Mouse (Mus musculus): ENCODE results near the gene Ttc39a. TPM values are rescaled to one million over a fixed set of nuclear protein-coding genes. Genes with fewer than 3 reads are reported as not detected.

Ttc39a gene
- polyA plus RNA-seq, 1 experiment from 2014 or later: 0.91 TPM

DNA sequence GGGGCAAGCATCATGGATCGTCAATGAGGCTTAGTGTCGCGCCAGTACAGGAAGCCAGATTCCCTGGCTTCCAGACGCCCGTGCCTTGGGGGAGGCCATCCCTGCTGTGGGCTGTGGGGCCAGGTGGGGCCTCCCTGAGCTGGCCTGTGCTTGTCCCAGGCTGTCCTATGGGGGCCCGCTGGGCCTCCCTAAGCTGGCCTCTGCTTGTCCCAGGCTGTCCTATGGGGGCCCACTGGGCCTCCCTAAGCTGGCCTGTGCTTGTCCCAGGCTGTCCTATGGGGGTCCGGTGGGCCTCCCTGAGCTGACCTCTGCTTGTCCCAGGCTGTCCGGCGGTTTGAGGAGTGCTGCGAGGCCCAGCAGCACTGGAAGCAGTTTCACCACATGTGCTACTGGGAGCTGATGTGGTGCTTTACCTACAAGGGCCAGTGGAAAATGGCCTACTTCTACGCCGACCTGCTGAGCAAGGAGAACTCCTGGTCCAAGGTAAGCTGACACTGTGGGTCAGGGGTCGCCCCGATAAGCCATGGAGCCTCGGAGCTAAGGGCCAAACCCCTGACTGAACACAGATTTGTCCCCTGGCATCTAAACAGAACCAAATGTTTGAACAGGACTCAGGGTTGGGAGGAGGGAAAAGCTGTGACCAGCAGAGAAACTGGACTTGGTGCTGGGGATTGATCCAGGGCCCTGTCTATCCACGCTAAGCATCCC is 26.4 kb downstream of the Ttc39a start:
- WGBS: 79% methylated on average over 16 of the region's 16 CpGs
- no peak for ATAC-seq

DNA sequence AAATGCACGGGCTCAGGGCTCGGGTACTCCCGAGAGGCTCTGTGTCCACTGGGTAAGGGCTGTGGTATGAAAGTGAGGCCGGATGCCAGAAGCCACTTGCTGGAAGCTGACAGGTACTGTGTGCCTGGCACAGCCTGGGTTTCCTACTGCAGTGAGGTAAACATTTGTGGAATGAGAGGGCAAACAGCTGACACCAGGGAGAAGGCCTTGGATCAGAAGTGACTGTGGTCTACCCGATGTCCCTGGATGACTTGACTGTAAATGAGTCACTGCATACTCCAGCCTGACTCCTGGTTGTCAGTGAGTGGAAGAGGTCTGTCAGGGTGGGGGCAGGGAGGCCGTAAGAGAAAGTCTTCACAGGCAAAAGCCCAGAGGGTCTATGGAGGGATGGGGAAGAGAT is 27.2 kb downstream of the Ttc39a start:
- Histone ChIP-seq H3K27me3 (replicated peaks; ENCODE audit: control insufficient read depth, insufficient read depth, low read length) (no peaks in the 10 kb centered on the region), H3K36me3 (ENCODE audit: control insufficient read depth, insufficient read depth) (no peaks in the 10 kb centered on the region), H3K9ac (replicated peaks; ENCODE audit: low read depth, low read length) (no peak overlapping the region), H3K27ac (ENCODE audit: low read length) (no peak overlapping the region), H3K4me1 (replicated peaks; ENCODE audit: control insufficient read depth, insufficient read depth, low read length) (no peaks in the 10 kb centered on the region), H3K4me2 (ENCODE audit: low read length) (no peak overlapping the region), H3K9me3 (ENCODE audit: control insufficient read depth, low read length) (no peaks in the 10 kb centered on the region), H3K4me3 (replicated peaks; ENCODE audit: low read length) (no peak overlapping the region)
- WGBS: 84% methylated on average over 6 of the region's 6 CpGs
- no peak for ATAC-seq

More for the DNA sequence above, 26.4 kb downstream of the Ttc39a start:
- H3K4me2 ChIP-seq (ENCODE audit: low read length): no peak overlapping the region
- H3K9ac ChIP-seq (replicated peaks; ENCODE audit: low read depth, low read length): no peak overlapping the region
- H3K4me3 ChIP-seq (replicated peaks; ENCODE audit: low read length): no peak overlapping the region
- H3K27ac ChIP-seq (ENCODE audit: low read length): no peak overlapping the region
- no peaks in the 10 kb centered on the region for H3K9me3 ChIP-seq (ENCODE audit: control insufficient read depth, low read length)
- no peaks in the 10 kb centered on the region for H3K27me3 ChIP-seq (replicated peaks; ENCODE audit: control insufficient read depth, insufficient read depth, low read length)
- no peaks in the 10 kb centered on the region for H3K36me3 ChIP-seq (ENCODE audit: control insufficient read depth, insufficient read depth)
- no peaks in the 10 kb centered on the region for H3K4me1 ChIP-seq (replicated peaks; ENCODE audit: control insufficient read depth, insufficient read depth, low read length)

DNA sequence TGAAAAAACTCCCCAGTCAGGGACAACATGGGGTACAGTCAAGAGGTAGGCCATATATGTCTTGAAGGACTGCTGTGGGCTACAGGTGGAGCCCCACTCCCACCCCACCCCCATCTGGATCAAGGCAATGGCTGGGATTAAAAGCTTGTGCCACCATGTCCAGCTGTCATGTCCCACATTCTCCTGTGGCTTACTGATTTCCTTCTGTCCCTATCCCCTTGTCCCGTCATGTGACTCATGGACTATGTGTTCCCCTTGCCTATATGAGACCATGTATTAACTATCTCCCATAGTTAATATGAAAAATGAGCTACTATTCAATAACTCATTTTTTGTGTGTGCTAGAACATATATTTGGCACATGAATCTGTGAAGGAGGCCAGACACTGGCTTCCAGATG is 27.8 kb downstream of the Ttc39a start:
- no peaks in the 10 kb centered on the region for H3K36me3 ChIP-seq (ENCODE audit: control insufficient read depth, insufficient read depth)
- H3K9ac ChIP-seq (replicated peaks; ENCODE audit: low read depth, low read length): no peak overlapping the region
- no peaks in the 10 kb centered on the region for H3K4me1 ChIP-seq (replicated peaks; ENCODE audit: control insufficient read depth, insufficient read depth, low read length)
- ATAC-seq: no peak
- no peaks in the 10 kb centered on the region for H3K9me3 ChIP-seq (ENCODE audit: control insufficient read depth, low read length)
- 90% methylated on average over 1 of the region's 1 CpGs for WGBS
- no peak overlapping the region for H3K4me3 ChIP-seq (replicated peaks; ENCODE audit: low read length)
- no peak overlapping the region for H3K4me2 ChIP-seq (ENCODE audit: low read length)
- H3K27me3 ChIP-seq (replicated peaks; ENCODE audit: control insufficient read depth, insufficient read depth, low read length): no peaks in the 10 kb centered on the region
- no peak overlapping the region for H3K27ac ChIP-seq (ENCODE audit: low read length)

DNA sequence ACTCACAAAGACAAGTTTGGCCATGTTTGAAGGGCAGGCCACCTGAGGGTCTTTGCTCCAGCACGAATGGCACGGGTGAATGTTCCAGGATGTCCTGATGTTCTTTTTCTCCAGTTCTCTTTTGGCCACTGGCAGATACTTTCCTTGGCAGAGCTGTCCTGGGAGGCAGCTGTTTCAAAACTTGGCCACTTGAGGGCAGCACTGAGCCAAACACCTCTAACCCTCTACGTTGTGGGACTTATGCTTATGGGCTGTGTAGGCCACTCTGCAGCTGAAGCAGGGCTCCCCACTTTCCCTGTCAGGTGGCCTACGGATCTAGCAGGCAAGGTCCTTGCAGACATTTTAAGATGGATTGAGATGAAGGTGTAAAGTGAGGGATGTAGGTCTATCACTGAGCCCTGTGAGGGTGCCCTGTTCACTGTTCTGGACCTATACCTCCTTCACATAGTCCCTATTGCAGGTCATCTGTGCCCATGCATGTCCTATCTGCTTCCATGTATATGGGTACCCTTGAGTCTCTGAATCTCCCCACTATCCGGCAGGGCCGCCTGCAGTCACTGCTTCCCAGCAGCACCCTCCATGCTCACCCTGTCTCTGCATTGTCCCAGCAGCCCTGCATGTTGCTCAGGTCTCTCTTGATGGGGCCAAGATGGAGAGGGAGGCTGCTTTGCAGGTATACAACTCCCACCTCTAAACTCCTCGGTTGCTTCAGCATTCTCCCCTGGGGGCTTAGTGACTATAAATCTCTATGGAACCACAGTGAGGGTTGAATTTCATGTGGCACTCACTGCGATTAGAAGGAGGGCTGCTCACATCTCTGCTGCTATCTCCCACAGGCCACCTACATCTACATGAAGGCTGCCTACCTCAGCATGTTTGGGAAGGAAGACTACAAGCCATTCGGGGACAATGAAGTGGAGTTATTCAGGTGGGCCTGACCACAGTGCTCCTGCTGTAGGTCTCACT is 31.8 kb downstream of the Ttc39a start:
- peak; percentile 78 for ATAC-seq
- Histone ChIP-seq H3K4me1 (replicated peaks; ENCODE audit: control insufficient read depth, insufficient read depth, low read length) (no peaks in the 10 kb centered on the region), H3K27ac (ENCODE audit: low read length) (no peak overlapping the region), H3K36me3 (ENCODE audit: control insufficient read depth, insufficient read depth) (no peaks in the 10 kb centered on the region), H3K4me3 (replicated peaks; ENCODE audit: low read length) (no peak overlapping the region), H3K4me2 (ENCODE audit: low read length) (no peak overlapping the region), H3K27me3 (replicated peaks; ENCODE audit: control insufficient read depth, insufficient read depth, low read length) (no peaks in the 10 kb centered on the region), H3K9me3 (ENCODE audit: control insufficient read depth, low read length) (no peaks in the 10 kb centered on the region), H3K9ac (replicated peaks; ENCODE audit: low read depth, low read length) (no peak overlapping the region)
- 51% methylated on average over 9 of the region's 9 CpGs for WGBS

DNA sequence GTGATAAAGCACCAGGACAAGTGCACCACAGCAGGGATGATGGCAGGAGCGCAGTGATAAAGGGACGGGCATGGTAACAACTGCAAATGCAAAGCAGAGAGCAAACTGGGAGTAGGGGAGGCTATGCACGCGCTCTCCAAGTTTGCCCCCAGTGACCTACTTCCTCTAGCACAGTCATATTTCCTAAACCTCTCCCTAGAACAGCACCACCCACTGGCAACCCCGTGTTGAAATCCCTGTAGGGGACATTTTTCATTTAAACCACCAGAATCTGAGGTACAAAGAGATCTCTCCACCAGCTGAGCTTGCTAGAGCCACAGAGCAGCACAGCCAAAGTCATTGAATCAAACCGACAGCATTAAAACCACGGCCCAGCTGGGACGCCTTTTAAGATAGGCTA is 32.7 kb downstream of the Ttc39a start:
- no peak overlapping the region for H3K4me2 ChIP-seq (ENCODE audit: low read length)
- H3K27ac ChIP-seq (ENCODE audit: low read length): no peak overlapping the region
- no peaks in the 10 kb centered on the region for H3K27me3 ChIP-seq (replicated peaks; ENCODE audit: control insufficient read depth, insufficient read depth, low read length)
- H3K4me1 ChIP-seq (replicated peaks; ENCODE audit: control insufficient read depth, insufficient read depth, low read length): no peaks in the 10 kb centered on the region
- no peak overlapping the region for H3K9ac ChIP-seq (replicated peaks; ENCODE audit: low read depth, low read length)
- 83% methylated on average over 8 of the region's 8 CpGs for WGBS
- H3K36me3 ChIP-seq (ENCODE audit: control insufficient read depth, insufficient read depth): no peaks in the 10 kb centered on the region
- ATAC-seq: no peak
- H3K4me3 ChIP-seq (replicated peaks; ENCODE audit: low read length): no peak overlapping the region
- H3K9me3 ChIP-seq (ENCODE audit: control insufficient read depth, low read length): no peaks in the 10 kb centered on the region

DNA sequence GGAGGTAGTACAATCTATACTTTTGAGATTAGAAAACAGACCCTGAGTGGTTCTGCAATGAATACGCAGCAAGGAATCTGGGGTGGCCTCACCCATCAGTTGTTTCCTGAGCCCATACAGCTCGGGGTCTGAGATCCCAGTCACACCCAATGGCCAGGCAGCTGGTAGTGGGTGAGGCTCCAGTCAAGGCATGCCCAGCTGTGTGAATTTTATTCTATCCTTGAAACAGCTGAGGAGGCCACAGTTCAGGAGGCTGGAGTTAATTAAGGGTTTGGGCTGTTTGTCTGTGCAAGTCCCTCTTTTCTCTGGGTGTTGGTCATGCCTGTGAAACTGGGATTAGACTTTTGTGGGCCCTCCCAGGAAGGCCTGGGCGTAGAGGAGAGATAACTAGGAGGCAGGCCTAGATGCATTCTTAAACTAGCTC is 33.4 kb downstream of the Ttc39a start:
- H3K4me3 ChIP-seq (replicated peaks; ENCODE audit: low read length): no peak overlapping the region
- no peaks in the 10 kb centered on the region for H3K27me3 ChIP-seq (replicated peaks; ENCODE audit: control insufficient read depth, insufficient read depth, low read length)
- 85% methylated on average over 3 of the region's 3 CpGs for WGBS
- no peaks in the 10 kb centered on the region for H3K36me3 ChIP-seq (ENCODE audit: control insufficient read depth, insufficient read depth)
- no peak overlapping the region for H3K4me2 ChIP-seq (ENCODE audit: low read length)
- H3K4me1 ChIP-seq (replicated peaks; ENCODE audit: control insufficient read depth, insufficient read depth, low read length): no peaks in the 10 kb centered on the region
- no peaks in the 10 kb centered on the region for H3K9me3 ChIP-seq (ENCODE audit: control insufficient read depth, low read length)
- ATAC-seq: no peak
- H3K9ac ChIP-seq (replicated peaks; ENCODE audit: low read depth, low read length): no peak overlapping the region
- H3K27ac ChIP-seq (ENCODE audit: low read length): no peak overlapping the region

DNA sequence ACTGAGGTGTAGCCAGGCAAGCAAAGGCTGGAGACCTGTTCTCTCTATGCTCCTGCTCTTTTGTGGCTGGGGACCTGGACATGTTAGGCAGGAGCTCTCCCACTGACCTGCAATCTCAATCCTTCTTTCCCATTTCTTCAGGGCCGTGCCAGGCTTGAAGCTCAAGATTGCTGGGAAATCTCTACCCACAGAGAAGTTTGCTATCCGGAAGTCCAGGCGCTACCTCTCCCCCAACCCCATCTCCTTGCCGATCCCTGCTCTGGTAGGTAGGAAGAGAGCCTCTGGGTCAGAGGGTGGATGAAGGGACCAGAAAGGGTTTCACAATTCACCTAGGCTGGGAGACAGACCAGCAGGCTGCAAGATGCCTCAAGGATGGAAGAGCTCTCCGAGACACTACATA is 34.0 kb downstream of the Ttc39a start:
- Histone ChIP-seq H3K9ac (replicated peaks; ENCODE audit: low read depth, low read length) (no peak overlapping the region), H3K4me3 (replicated peaks; ENCODE audit: low read length) (no peak overlapping the region), H3K9me3 (ENCODE audit: control insufficient read depth, low read length) (no peaks in the 10 kb centered on the region), H3K27ac (ENCODE audit: low read length) (no peak overlapping the region), H3K4me2 (ENCODE audit: low read length) (no peak overlapping the region), H3K36me3 (ENCODE audit: control insufficient read depth, insufficient read depth) (no peaks in the 10 kb centered on the region), H3K4me1 (replicated peaks; ENCODE audit: control insufficient read depth, insufficient read depth, low read length) (peaks cover 5% of the 10 kb centered on the region), H3K27me3 (replicated peaks; ENCODE audit: control insufficient read depth, insufficient read depth, low read length) (no peaks in the 10 kb centered on the region)
- ATAC-seq: no peak
- WGBS: 92% methylated on average over 5 of the region's 5 CpGs

DNA sequence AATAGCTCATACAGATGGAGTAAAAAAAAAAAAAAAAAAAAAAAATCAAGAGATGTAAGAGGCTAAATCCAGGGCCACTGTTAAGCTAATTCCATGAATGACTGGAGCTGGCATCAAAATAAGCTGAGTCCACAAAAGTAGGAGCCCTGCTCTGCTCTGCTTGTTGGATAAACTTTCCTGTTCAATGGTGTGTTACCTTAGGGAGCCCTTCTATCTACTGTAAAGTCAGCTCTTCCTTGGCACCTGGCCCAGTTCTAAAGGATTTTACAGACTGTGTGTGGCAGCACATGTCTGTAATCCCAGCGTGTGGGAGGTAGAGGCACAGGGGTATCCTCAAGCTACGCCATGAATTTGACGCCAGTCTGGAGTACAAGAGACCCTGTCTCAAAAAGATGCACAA is 34.6 kb downstream of the Ttc39a start:
- no peak for ATAC-seq
- Histone ChIP-seq H3K4me2 (ENCODE audit: low read length) (no peak overlapping the region), H3K27me3 (replicated peaks; ENCODE audit: control insufficient read depth, insufficient read depth, low read length) (no peaks in the 10 kb centered on the region), H3K36me3 (ENCODE audit: control insufficient read depth, insufficient read depth) (no peaks in the 10 kb centered on the region), H3K4me1 (replicated peaks; ENCODE audit: control insufficient read depth, insufficient read depth, low read length) (peaks cover 7% of the 10 kb centered on the region), H3K9ac (replicated peaks; ENCODE audit: low read depth, low read length) (no peak overlapping the region), H3K4me3 (replicated peaks; ENCODE audit: low read length) (no peak overlapping the region), H3K9me3 (ENCODE audit: control insufficient read depth, low read length) (no peaks in the 10 kb centered on the region), H3K27ac (ENCODE audit: low read length) (no peak overlapping the region)
- 79% methylated on average over 3 of the region's 3 CpGs for WGBS

DNA sequence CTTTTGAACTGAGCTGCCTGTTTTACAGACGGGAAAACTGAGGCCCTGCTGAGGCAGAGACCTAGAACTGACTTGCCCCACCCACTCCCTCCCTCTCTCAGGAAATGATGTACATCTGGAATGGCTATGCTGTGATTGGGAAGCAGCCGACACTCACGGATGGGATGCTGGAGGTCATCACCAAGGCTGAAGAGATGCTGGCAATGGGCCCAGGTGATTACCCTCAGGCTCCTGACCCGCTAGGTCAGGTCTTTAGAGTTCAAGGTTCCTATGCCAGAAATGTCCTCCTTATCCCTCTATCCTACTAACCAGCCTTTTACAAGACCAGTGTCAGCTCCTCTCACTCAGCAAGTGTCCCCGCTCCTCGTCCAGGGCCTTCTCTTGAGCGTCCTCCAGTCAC is 35.7 kb downstream of the Ttc39a start:
- Histone ChIP-seq H3K4me1 (replicated peaks; ENCODE audit: control insufficient read depth, insufficient read depth, low read length) (peaks cover 7% of the 10 kb centered on the region), H3K4me2 (ENCODE audit: low read length) (no peak overlapping the region), H3K9ac (replicated peaks; ENCODE audit: low read depth, low read length) (no peak overlapping the region), H3K27ac (ENCODE audit: low read length) (no peak overlapping the region), H3K27me3 (replicated peaks; ENCODE audit: control insufficient read depth, insufficient read depth, low read length) (no peaks in the 10 kb centered on the region), H3K9me3 (ENCODE audit: control insufficient read depth, low read length) (no peaks in the 10 kb centered on the region), H3K4me3 (replicated peaks; ENCODE audit: low read length) (no peak overlapping the region), H3K36me3 (ENCODE audit: control insufficient read depth, insufficient read depth) (no peaks in the 10 kb centered on the region)
- 92% methylated on average over 7 of the region's 7 CpGs for WGBS
- no peak for ATAC-seq
